Mouse (Mus musculus) C2C12 (cell line): ENCODE data around the gene Olfr524. TPM values are rescaled to one million over a fixed set of nuclear protein-coding genes. Genes with fewer than 3 reads are reported as not detected.
A peak's percentile ranks its signal among the peaks of the same experiment; 100 is the strongest.

Experiments used
- H3K27me3 ChIP-seq: one replicate; pipeline ENCODE4 v1.6.1; 2011; ENCODE audit not compliant: control insufficient read depth, insufficient read depth, insufficient read length
- H3K36me3 ChIP-seq: one replicate; pipeline ENCODE4 v1.6.1; 2011; ENCODE audit not compliant: control insufficient read depth, insufficient read depth
- H3K4me3 ChIP-seq: one replicate; pipeline ENCODE4 v1.5.1; 2011; ENCODE audit warnings: mild to moderate bottlenecking, control low read depth; ENCODE audit not compliant: poor library complexity, insufficient read depth, severe bottlenecking
- H3K79me2 ChIP-seq: one replicate; pipeline ENCODE4 v1.6.1; 2011; ENCODE audit not compliant: control insufficient read depth, insufficient read depth
- H3K79me3 ChIP-seq: one replicate; pipeline ENCODE4 v1.6.1; 2011; ENCODE audit warnings: low read depth, control low read depth
- H3ac ChIP-seq: one replicate; pipeline ENCODE3; 2011; ENCODE audit warnings: low read depth; ENCODE audit not compliant: control insufficient read depth, insufficient read length
- CEBPB ChIP-seq: IDR thresholded peaks from one replicate; pipeline ENCODE4 v1.6.1; 2011; ENCODE audit warnings: low read depth, mild to moderate bottlenecking, control low read depth, moderate library complexity
- CTCF ChIP-seq: IDR thresholded peaks from one replicate; pipeline ENCODE4 v1.5.1; 2011; ENCODE audit not compliant: control insufficient read depth, insufficient read depth, insufficient read length
- FOSL1 ChIP-seq: IDR thresholded peaks from one replicate; pipeline ENCODE4 v1.8.0; 2011; ENCODE audit warnings: mild to moderate bottlenecking, low read length; ENCODE audit not compliant: poor library complexity, insufficient read depth, severe bottlenecking
- MAX ChIP-seq: IDR thresholded peaks from one replicate; pipeline ENCODE4 v1.6.1; 2011; ENCODE audit warnings: mild to moderate bottlenecking, control low read depth
- MYOD1 ChIP-seq: IDR thresholded peaks from one replicate; pipeline ENCODE4 v1.6.1; 2011; ENCODE audit warnings: low read depth; ENCODE audit not compliant: control insufficient read depth, insufficient read length
- MYOG ChIP-seq: IDR thresholded peaks from one replicate; pipeline ENCODE4 v1.6.1; 2011; ENCODE audit not compliant: control insufficient read depth, insufficient read length; ENCODE audit errors: extremely low read depth
- USF1 ChIP-seq: IDR thresholded peaks from one replicate; pipeline ENCODE4 v1.6.1; 2011; ENCODE audit warnings: low read depth, mild to moderate bottlenecking, control low read depth, moderate library complexity
- polyA plus RNA-seq: library from polyadenylated mRNA; unstranded; fragments of >200 nt; fragmentation: generic; extraction: Trizol; gene quantifications from one replicate; pipeline ENCODE4 v1.2.1, GENCODE M21; 2012; ENCODE audit warnings: missing spikeins

The Olfr524 gene
- polyA plus RNA-seq, 1 experiment, result not detected

- H3K27me3 ChIP-seq, result no peaks in the 10 kb centered on the region
- TF ChIP-seq MYOD1 (no peak), CEBPB (no peak), USF1 (no peak), MAX (no peak), CTCF (no peak), MYOG (no peak), FOSL1 (no peak)
- H3K36me3 ChIP-seq, result no peaks in the 10 kb centered on the region
- no peak overlapping the region for H3K4me3 ChIP-seq
- no peaks in the 10 kb centered on the region for H3K79me2 ChIP-seq
- no peak overlapping the region for H3ac ChIP-seq
- H3K79me3 ChIP-seq, result no peaks in the 10 kb centered on the region
Observed at GRCm38 (mm10) chr7:140224209-140224608, 18.4 kb upstream of the Olfr524 start.

- Histone ChIP-seq H3K79me2 (no peaks in the 10 kb centered on the region), H3K4me3 (no peak overlapping the region), H3K27me3 (no peaks in the 10 kb centered on the region), H3K36me3 (no peaks in the 10 kb centered on the region), H3K79me3 (no peaks in the 10 kb centered on the region), H3ac (no peak overlapping the region)
- TF ChIP-seq CEBPB, result no peak
- no peak for TF ChIP-seq MYOD1
- no peak for TF ChIP-seq MYOG
- no peak for TF ChIP-seq CTCF
- TF ChIP-seq MAX, result no peak
- no peak for TF ChIP-seq FOSL1
- TF ChIP-seq USF1, result no peak
Observed at GRCm38 (mm10) chr7:140220375-140220774, 14.6 kb upstream of the Olfr524 start.

GRCm38 (mm10) chr7:140219268-140219667 lies 13.5 kb upstream of the Olfr524 start:
- H3K79me3 ChIP-seq, result no peaks in the 10 kb centered on the region
- no peaks in the 10 kb centered on the region for H3K79me2 ChIP-seq
- no peak overlapping the region for H3K4me3 ChIP-seq
- TF ChIP-seq USF1, result no peak
- no peak for TF ChIP-seq CTCF
- no peak for TF ChIP-seq CEBPB
- no peak for TF ChIP-seq MAX
- no peak for TF ChIP-seq MYOG
- no peak for TF ChIP-seq MYOD1
- TF ChIP-seq FOSL1, result no peak
- H3K27me3 ChIP-seq, result no peaks in the 10 kb centered on the region
- no peak overlapping the region for H3ac ChIP-seq
- H3K36me3 ChIP-seq, result no peaks in the 10 kb centered on the region

- H3ac ChIP-seq, result no peak within 1 kb of the TSS
- H3K79me2 ChIP-seq, result no peaks in the 10 kb centered on the region
- H3K79me3 ChIP-seq, result no peaks in the 10 kb centered on the region
- H3K36me3 ChIP-seq, result no peaks in the 10 kb centered on the region
- no peaks in the 10 kb centered on the region for H3K27me3 ChIP-seq
- no peak for TF ChIP-seq USF1
- TF ChIP-seq CTCF, result no peak
- TF ChIP-seq MYOD1, result no peak
- no peak for TF ChIP-seq MAX
- no peak within 1 kb of the TSS for H3K4me3 ChIP-seq
Observed at GRCm38 (mm10) chr7:140217967-140218366, 12.2 kb upstream of the Olfr524 start, which contains the start of gene Cd163l1. Gene Cd163l1 (plus strand): TSS chr7:140218267.

- Histone ChIP-seq H3K79me3 (no peaks in the 10 kb centered on the region), H3K36me3 (no peaks in the 10 kb centered on the region), H3ac (no peak overlapping the region), H3K79me2 (no peaks in the 10 kb centered on the region), H3K4me3 (no peak overlapping the region), H3K27me3 (no peaks in the 10 kb centered on the region)
- peak; percentile 64 for TF ChIP-seq FOSL1
- TF ChIP-seq CTCF, result no peak
- TF ChIP-seq CEBPB, result no peak
- peak; percentile 23 for TF ChIP-seq MAX
- TF ChIP-seq MYOG, result no peak
- no peak for TF ChIP-seq USF1
- TF ChIP-seq MYOD1, result peak; percentile 95
Observed at GRCm38 (mm10) chr7:140213841-140214240, 8.1 kb upstream of the Olfr524 start.

GRCm38 (mm10) chr7:140208677-140209076 lies 2.9 kb upstream of the Olfr524 start:
- H3K79me3 ChIP-seq, result no peaks in the 10 kb centered on the region
- H3ac ChIP-seq, result no peak overlapping the region
- no peaks in the 10 kb centered on the region for H3K79me2 ChIP-seq
- H3K4me3 ChIP-seq, result no peak overlapping the region
- no peaks in the 10 kb centered on the region for H3K27me3 ChIP-seq
- no peaks in the 10 kb centered on the region for H3K36me3 ChIP-seq
- TF ChIP-seq CEBPB, result no peak
- no peak for TF ChIP-seq CTCF
- TF ChIP-seq MYOG, result no peak
- TF ChIP-seq USF1, result no peak
- no peak for TF ChIP-seq FOSL1
- TF ChIP-seq MAX, result no peak
- no peak for TF ChIP-seq MYOD1
